Mouse (Mus musculus): ENCODE measurements around the gene Vangl2.

Vangl2 gene

GRCm38 (mm10) chr1:172028394-172029275 is at the start of gene Vangl2:
TSS of gene Vangl2 (minus strand) at chr1:172028444.
- in situ Hi-C loops (cut with MboI; ENCODE audit: unreplicated experiment in 2 of 2) = loop anchor here (25.0 kb wide), 2 partner anchors 459 to 1384 kb away; partner anchors contain the start of genes Igsf9 (in 1 of the 2) and Slamf9 (in 1 of the 2)

- in situ Hi-C loops (cut with MboI; ENCODE audit: unreplicated experiment in 2 of 2) = no loop called here
Measured at GRCm38 (mm10) chr1:172077981-172078380, 49.7 kb upstream of the Vangl2 start.

- in situ Hi-C loops (cut with MboI; ENCODE audit: unreplicated experiment in 2 of 2) = no loop called here
Measured at GRCm38 (mm10) chr1:172072604-172073003, 44.4 kb upstream of the Vangl2 start.

- in situ Hi-C loops (cut with MboI; ENCODE audit: unreplicated experiment in 2 of 2) = no loop called here
Measured at GRCm38 (mm10) chr1:172071556-172071955, 43.3 kb upstream of the Vangl2 start.

- in situ Hi-C loops (cut with MboI; ENCODE audit: unreplicated experiment in 2 of 2) = no loop called here
Measured at GRCm38 (mm10) chr1:172070227-172070626, 42.0 kb upstream of the Vangl2 start.

GRCm38 (mm10) chr1:172064613-172065141 is 36.4 kb upstream of the Vangl2 start:
- in situ Hi-C loops (cut with MboI; ENCODE audit: unreplicated experiment in 2 of 2) = no loop called here

- in situ Hi-C loops (cut with MboI; ENCODE audit: unreplicated experiment in 2 of 2) = no loop called here
Measured at GRCm38 (mm10) chr1:172063291-172064023, 35.2 kb upstream of the Vangl2 start.

GRCm38 (mm10) chr1:172062101-172062500 is 33.9 kb upstream of the Vangl2 start:
- in situ Hi-C loops (cut with MboI; ENCODE audit: unreplicated experiment in 2 of 2) = no loop called here

GRCm38 (mm10) chr1:172061217-172061616 is 33.0 kb upstream of the Vangl2 start:
- in situ Hi-C loops (cut with MboI; ENCODE audit: unreplicated experiment in 2 of 2) = no loop called here

GRCm38 (mm10) chr1:172060659-172061058 is 32.4 kb upstream of the Vangl2 start:
- in situ Hi-C loops (cut with MboI; ENCODE audit: unreplicated experiment in 2 of 2) = no loop called here

GRCm38 (mm10) chr1:172058874-172059273 is 30.6 kb upstream of the Vangl2 start:
- in situ Hi-C loops (cut with MboI; ENCODE audit: unreplicated experiment in 2 of 2) = no loop called here

GRCm38 (mm10) chr1:172058321-172058720 is 30.1 kb upstream of the Vangl2 start:
- in situ Hi-C loops (cut with MboI; ENCODE audit: unreplicated experiment in 2 of 2) = no loop called here

- in situ Hi-C loops (cut with MboI; ENCODE audit: unreplicated experiment in 2 of 2) = no loop called here
Measured at GRCm38 (mm10) chr1:172057491-172057921, 29.3 kb upstream of the Vangl2 start, which contains the start of gene Nhlh1. TSS of gene Nhlh1 (minus strand) at chr1:172057573.

GRCm38 (mm10) chr1:172056251-172056650 is 28.0 kb upstream of the Vangl2 start:
- in situ Hi-C loops (cut with MboI; ENCODE audit: unreplicated experiment in 2 of 2) = no loop called here

- in situ Hi-C loops (cut with MboI; ENCODE audit: unreplicated experiment in 2 of 2) = no loop called here
Measured at GRCm38 (mm10) chr1:172053541-172054440, 25.5 kb upstream of the Vangl2 start.

- in situ Hi-C loops (cut with MboI; ENCODE audit: unreplicated experiment in 2 of 2) = no loop called here
Measured at GRCm38 (mm10) chr1:172052766-172053279, 24.6 kb upstream of the Vangl2 start.

GRCm38 (mm10) chr1:172049131-172049782 is 21.0 kb upstream of the Vangl2 start:
- in situ Hi-C loops (cut with MboI; ENCODE audit: unreplicated experiment in 2 of 2) = loop anchor here (5.0 to 25.0 kb wide), 3 partner anchors 308 to 1363 kb away; partner anchors contain the start of genes Igsf9 (in 1 of the 2) and Slamf9 (in 1 of the 2)

GRCm38 (mm10) chr1:172048241-172048734 is 20.0 kb upstream of the Vangl2 start:
- in situ Hi-C loops (cut with MboI; ENCODE audit: unreplicated experiment in 2 of 2) = loop anchor here (5.0 to 25.0 kb wide), 3 partner anchors 309 to 1364 kb away; partner anchors contain the start of genes Igsf9 (in 1 of the 2) and Slamf9 (in 1 of the 2)

GRCm38 (mm10) chr1:172046938-172047337 is 18.7 kb upstream of the Vangl2 start:
- in situ Hi-C loops (cut with MboI; ENCODE audit: unreplicated experiment in 2 of 2) = loop anchor here (5.0 to 25.0 kb wide), 3 partner anchors 310 to 1365 kb away; partner anchors contain the start of genes Igsf9 (in 1 of the 2) and Slamf9 (in 1 of the 2)

Measured in v-Abl transformed pro-B cells (cell line).